Comparison of ENCODE assay signal across 10 mouse cellular contexts in genomic region chr2:158215283-158216117, GRCm38 (mm10). TPM values are rescaled to one million over a fixed set of nuclear protein-coding genes. Genes with fewer than 3 reads are reported as not detected.
DNase-seq lines count a peak whose midpoint lies in the region; ATAC-seq lines count a peak whose summit lies in the region.
"Had no signal": no experiment of that assay in that cellular context is flagged by ENCODE, and none has a peak within 500 bp of the region (broad histone marks: within the 10 kb centered on the region; RNA-seq: fewer than 3 reads in every experiment).

No protein-coding gene starts in this region.

- ATAC-seq in limb, embryonic 13.5 days (ENCODE audit: low FRiP score, low read depth), result no peak

- peaks cover 78% of the 10 kb centered on the region for H3K36me3 ChIP-seq in limb, embryonic 13.5 days
- H3K36me3 ChIP-seq in limb, embryonic 10.5 days, result no peaks in the 10 kb centered on the region

- peak overlapping the region; percentile 65 for H3K27ac ChIP-seq in limb, embryonic 13.5 days
- no peak overlapping the region for H3K27ac ChIP-seq in limb, embryonic 10.5 days

- DNase-seq in limb, embryonic 10.5 days (ENCODE audit: low spot score), result no peak
- peak; percentile 86 for DNase-seq in cerebellum, adult 8-10 months
- DNase-seq in heart, postnatal 10 days, result peak; percentile 73 to 76
- peak; percentile 60 to 81 for DNase-seq in kidney, postnatal 36 days
- no peak for DNase-seq in urinary bladder, postnatal 10 days (ENCODE audit: low spot score)
- DNase-seq in left cerebral cortex, postnatal 36 days (ENCODE audit: low spot score in 2 of 2), result no peak
- no peak for DNase-seq in right cerebral cortex, postnatal 4 days

- peaks cover 30% of the 10 kb centered on the region for H3K4me1 ChIP-seq in limb, embryonic 13.5 days
- peaks cover 12% of the 10 kb centered on the region for H3K4me1 ChIP-seq in limb, embryonic 10.5 days

- H3K9me3 ChIP-seq in limb, embryonic 13.5 days, result no peaks in the 10 kb centered on the region
- no peaks in the 10 kb centered on the region for H3K9me3 ChIP-seq in limb, embryonic 10.5 days (replicated peaks)

- WGBS in limb, embryonic 13.5 days, result 46% methylated on average over 9 of the region's 9 CpGs
- 68% methylated on average over 9 of the region's 9 CpGs for WGBS in limb, embryonic 10.5 days

- H3K4me2 ChIP-seq in limb, embryonic 13.5 days (replicated peaks), result no peak overlapping the region

- intact Hi-C loops in heart, postnatal 10 days (cut with DNase I), result no loop called here
- intact Hi-C loops in left cerebral cortex, postnatal 36 days (cut with DNase I), result no loop called here

- no peak overlapping the region; the same call in 1 of the 2 replicates for H3K9ac ChIP-seq in limb, embryonic 13.5 days

- H3K27me3 ChIP-seq in limb, embryonic 13.5 days, result no peaks in the 10 kb centered on the region
- H3K27me3 ChIP-seq in limb, embryonic 10.5 days (ENCODE audit: low read depth, poor library complexity, severe bottlenecking), result no peaks in the 10 kb centered on the region

- H3K4me3 ChIP-seq in limb, embryonic 13.5 days, result no peak overlapping the region
- H3K4me3 ChIP-seq in limb, embryonic 10.5 days, result no peak overlapping the region

RNA-seq across cellular contexts. Expression of gene D630003M21Rik, which starts 13.5 kb away (rescaled TPM):
- polyA plus RNA-seq in limb, embryonic 13.5 days (2015; fragmentation: Nextera tagmentation; extraction: Ambion mirVana), result 16.4 and 17.4 TPM in 2 replicates
- polyA plus RNA-seq in limb, embryonic 10.5 days (2016; fragmentation: Nextera tagmentation; extraction: Ambion mirVana), result 1.2 and 3.3 TPM in 2 replicates
- total RNA-seq in heart, postnatal 10 days (2021), result 1 to 10 TPM; 8.6 to 8.7 TPM
- total RNA-seq in left cerebral cortex, postnatal 36 days (2021), result 1 to 10 TPM; 3.5 TPM
- total RNA-seq: common myeloid progenitor, adult 5-6 weeks had no signal

RNA-seq across cellular contexts. Expression of gene Bpi, which starts 42.4 kb away (rescaled TPM):
- not detected in 2 replicates for polyA plus RNA-seq in limb, embryonic 13.5 days (2015; fragmentation: Nextera tagmentation; extraction: Ambion mirVana)
- not detected in 2 replicates for polyA plus RNA-seq in limb, embryonic 10.5 days (2016; fragmentation: Nextera tagmentation; extraction: Ambion mirVana)
- not detected for total RNA-seq in heart, postnatal 10 days (2021)
- total RNA-seq in left cerebral cortex, postnatal 36 days (2021), result not detected
- total RNA-seq: common myeloid progenitor, adult 5-6 weeks; left cerebral cortex, adult 8-10 months had no signal

Comparison
In these comparisons a context has a peak if more than half of its experiments do, and no peak if none do; other contexts are left out.
1. DNase-seq: peak in cerebellum, adult 8-10 months (single experiment), heart, postnatal 10 days (2 of 2) and kidney, postnatal 36 days (2 of 2); none in limb, embryonic 10.5 days (single experiment), urinary bladder, postnatal 10 days (single experiment), left cerebral cortex, postnatal 36 days (0 of 2) and right cerebral cortex, postnatal 4 days (single experiment).